Mouse (Mus musculus): Measurements from ENCODE around the gene Gm21954. TPM values are rescaled to one million over a fixed set of nuclear protein-coding genes. Genes with fewer than 3 reads are reported as not detected.

The Gm21954 gene
- total RNA-seq, 2 experiments from 2014 or later = not detected

DNA sequence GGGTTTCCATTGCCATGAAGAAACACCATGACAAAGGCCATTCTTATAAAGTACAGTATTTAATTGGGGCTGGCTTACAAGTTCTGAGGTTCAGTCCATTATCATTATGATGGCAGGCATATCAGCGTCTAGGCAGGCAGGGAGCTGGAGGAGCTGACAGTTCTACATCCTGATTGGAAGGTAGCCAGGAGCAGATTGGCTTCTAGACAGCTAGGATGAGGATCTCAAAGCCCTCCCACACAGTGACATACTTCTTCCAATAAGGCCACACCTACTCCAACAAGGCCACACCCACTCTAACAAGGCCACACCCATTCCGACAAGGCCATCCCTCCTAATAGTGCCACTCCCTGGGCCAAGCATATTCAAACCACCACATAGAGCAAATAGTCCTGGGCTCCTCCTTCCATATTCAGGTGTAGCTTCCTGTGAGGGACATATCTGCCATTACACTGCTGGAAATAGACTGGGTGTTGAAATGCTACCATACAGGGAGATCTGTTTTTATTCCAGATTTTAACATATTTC lies 41.9 kb downstream of the Gm21954 start:
- no peak for DNase-seq (ENCODE audit: low spot score in 2 of 2)
- Histone ChIP-seq H3K4me3 (no peak overlapping the region), H3K27ac (peak overlapping the region; percentile 53; the same call in 1 of the 2 replicates)
- TF ChIP-seq CTCF (conservative IDR thresholded peaks at IDR 0.05) = no peak

DNA sequence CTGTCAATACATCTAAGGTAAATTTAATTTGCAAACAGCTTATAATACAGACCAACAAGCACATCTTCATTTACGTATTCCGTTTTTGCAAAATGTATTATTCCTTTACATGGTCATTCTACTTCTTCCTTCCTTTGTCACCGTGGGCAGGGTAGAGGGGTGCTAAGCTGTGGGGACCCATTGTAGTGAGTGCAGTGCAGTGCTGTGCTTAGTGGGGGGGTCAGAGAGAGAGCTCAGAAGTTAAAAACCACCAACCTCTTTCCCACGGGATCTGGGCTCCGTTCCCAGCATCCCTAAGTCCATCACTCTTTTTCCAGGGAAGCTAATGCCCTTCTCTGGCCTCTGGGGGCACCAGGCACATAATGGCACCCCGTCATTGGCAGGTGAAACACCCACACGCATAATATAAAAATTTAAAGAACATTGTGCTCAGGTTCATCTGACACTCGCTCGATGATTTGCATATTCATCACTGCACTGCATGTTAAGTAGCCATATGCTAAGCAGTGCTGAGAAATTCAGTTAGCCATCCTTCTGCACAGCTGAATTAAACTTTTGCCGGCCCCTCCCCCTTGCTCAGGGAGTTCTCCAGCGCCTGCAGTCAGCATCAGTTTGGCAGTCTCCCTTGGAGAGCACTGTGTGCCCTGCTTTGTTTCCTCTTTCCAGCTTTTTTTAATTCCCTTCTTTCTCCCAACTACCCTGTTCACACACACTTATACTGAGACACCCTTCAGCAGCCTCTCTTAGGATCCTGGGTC lies 48.2 kb downstream of the Gm21954 start:
- Histone ChIP-seq H3K27ac (peak overlapping the region; percentile 86), H3K4me3 (no peak overlapping the region)
- TF ChIP-seq CTCF (conservative IDR thresholded peaks at IDR 0.05) = 0 out of 2 replicates have a peak, but pooled peaks have one; percentile 21
- DNase-seq (ENCODE audit: low spot score in 2 of 2) = peak; percentile 69 to 86

DNA sequence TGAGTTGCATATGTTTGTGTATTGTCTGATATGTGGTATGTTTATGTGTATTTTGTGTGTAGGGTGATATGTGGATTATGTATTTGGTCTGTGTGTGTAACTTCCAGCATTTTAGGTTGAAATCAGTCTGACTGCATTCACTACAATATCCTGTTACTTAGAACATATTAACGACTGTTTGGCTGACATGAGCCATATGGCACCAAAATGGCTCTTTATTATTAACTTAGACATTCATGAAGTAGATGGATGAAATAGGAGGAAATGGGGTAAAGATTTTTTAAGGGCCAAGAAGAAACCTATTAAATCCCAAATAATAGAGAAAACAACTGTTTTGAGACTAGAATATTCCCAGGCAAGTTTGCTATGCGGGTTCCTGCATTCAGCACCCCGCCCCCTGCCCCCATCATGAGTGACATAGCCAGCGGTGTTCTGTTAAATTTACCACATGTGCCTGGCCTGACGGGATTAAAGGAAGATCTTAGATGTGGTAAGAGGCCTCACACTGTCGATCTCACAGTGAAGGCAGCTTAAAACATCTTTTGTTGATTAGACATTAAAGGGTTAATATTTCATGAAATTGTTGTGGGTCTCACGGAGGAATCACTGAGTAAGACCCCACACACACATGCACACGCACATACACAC lies 51.5 kb downstream of the Gm21954 start:
- no peak for TF ChIP-seq CTCF (conservative IDR thresholded peaks at IDR 0.05)
- DNase-seq (ENCODE audit: low spot score in 2 of 2) = no peak
- Histone ChIP-seq H3K27ac (peak overlapping the region; percentile 68), H3K4me3 (no peak overlapping the region)

- H3K4me3 ChIP-seq = no peak overlapping the region
- no peak overlapping the region for H3K27ac ChIP-seq
- TF ChIP-seq CTCF (conservative IDR thresholded peaks at IDR 0.05) = no peak
- DNase-seq (ENCODE audit: low spot score in 2 of 2) = no peak
Measured at GRCm38 (mm10) chr3:55419334-55419733, 52.7 kb downstream of the Gm21954 start.

GRCm38 (mm10) chr3:55418845-55419244 lies 53.2 kb downstream of the Gm21954 start:
- H3K4me3 ChIP-seq = no peak overlapping the region
- TF ChIP-seq CTCF (conservative IDR thresholded peaks at IDR 0.05) = no peak
- 0 out of 2 replicates have a peak overlapping the region, but pooled peaks have one; percentile 1 for H3K27ac ChIP-seq
- DNase-seq (ENCODE audit: low spot score in 2 of 2) = no peak

DNA sequence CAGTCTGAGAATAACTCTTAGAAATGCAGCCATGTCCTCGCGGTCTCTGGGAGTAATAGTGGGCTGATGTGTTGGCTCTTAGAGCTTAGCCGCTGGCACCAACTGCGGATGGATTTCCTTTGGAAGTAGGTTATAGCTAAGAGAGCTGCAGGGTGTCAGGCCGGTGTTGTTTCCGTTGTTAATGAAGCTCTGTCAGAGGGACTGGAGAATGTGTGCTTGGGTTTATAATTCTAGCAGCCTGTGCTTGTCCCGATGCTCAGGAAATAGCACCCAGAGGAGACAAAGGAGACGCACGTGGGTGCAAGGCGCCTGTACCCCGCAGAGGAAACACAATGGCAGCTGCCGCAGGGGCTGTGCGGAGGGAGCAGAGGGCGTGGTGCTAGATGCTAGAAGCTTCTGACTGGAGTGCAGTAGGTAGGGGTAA lies 56.5 kb downstream of the Gm21954 start:
- DNase-seq (ENCODE audit: low spot score in 2 of 2) = peak; percentile 62 to 78
- no peak for TF ChIP-seq CTCF (conservative IDR thresholded peaks at IDR 0.05)
- Histone ChIP-seq H3K27ac (peak overlapping the region; percentile 93), H3K4me3 (peak overlapping the region; percentile 29)

Other genes with a start within 250 kb of the Gm21954 start
- gene Dclk1, start 229.8 kb downstream of the Gm21954 start, total RNA-seq (2021) = 100 to 1,000 TPM; 569 to 585 TPM

Data from layer of hippocampus, adult 2 months (tissue).